Mouse (Mus musculus): Measurements from ENCODE around the gene Ptma. TPM values are rescaled to one million over a fixed set of nuclear protein-coding genes. Genes with fewer than 3 reads are reported as not detected.

The Ptma gene
- polyA plus RNA-seq, 1 experiment from 2014 or later: 3,239 TPM

- Histone ChIP-seq H3K27me3 (no peaks in the 10 kb centered on the region), H3K4me3 (no peak overlapping the region), H3K27ac (no peak overlapping the region), H3K9ac (no peak overlapping the region), H3K4me2 (no peak overlapping the region), H3K9me3 (replicated peaks) (no peaks in the 10 kb centered on the region), H3K4me1 (no peaks in the 10 kb centered on the region), H3K36me3 (ENCODE audit: poor library complexity, severe bottlenecking) (peaks cover 8% of the 10 kb centered on the region)
- 89% methylated on average over 2 of the region's 2 CpGs for WGBS
- ATAC-seq: no peak
These were observed 42.9 kb downstream of the Ptma start for GRCm38 (mm10) chr1:86569292-86569860.

GRCm38 (mm10) chr1:86571381-86571780 lies 44.9 kb downstream of the Ptma start:
- Histone ChIP-seq H3K4me2 (no peak overlapping the region), H3K27me3 (no peaks in the 10 kb centered on the region), H3K4me3 (no peak overlapping the region), H3K9ac (no peak overlapping the region), H3K36me3 (ENCODE audit: poor library complexity, severe bottlenecking) (peaks cover 8% of the 10 kb centered on the region; the same call in 1 of the 2 replicates), H3K9me3 (replicated peaks) (no peaks in the 10 kb centered on the region), H3K4me1 (no peaks in the 10 kb centered on the region), H3K27ac (no peak overlapping the region)
- WGBS: 95% methylated on average over 2 of the region's 2 CpGs
- no peak for ATAC-seq

GRCm38 (mm10) chr1:86571941-86572340 lies 45.4 kb downstream of the Ptma start:
- ATAC-seq: no peak
- peaks cover 8% of the 10 kb centered on the region; the same call in 1 of the 2 replicates for H3K36me3 ChIP-seq (ENCODE audit: poor library complexity, severe bottlenecking)
- H3K4me1 ChIP-seq: no peaks in the 10 kb centered on the region
- H3K9me3 ChIP-seq (replicated peaks): no peaks in the 10 kb centered on the region
- no peaks in the 10 kb centered on the region for H3K27me3 ChIP-seq
- no peak overlapping the region for H3K4me3 ChIP-seq
- no peak overlapping the region for H3K4me2 ChIP-seq
- no peak overlapping the region for H3K27ac ChIP-seq
- H3K9ac ChIP-seq: no peak overlapping the region
- 90% methylated on average over 4 of the region's 4 CpGs for WGBS

Other genes starting within 250 kb of the Ptma start
- 1.5 and 2.1 TPM in 2 replicates for gene B3gnt7, start 223.9 kb upstream of the Ptma start, polyA plus RNA-seq (2015; fragmentation: Nextera tagmentation; extraction: Ambion mirVana)
- 285 and 294 TPM in 2 replicates for gene Ncl, start 167.3 kb upstream of the Ptma start, polyA plus RNA-seq (2015; fragmentation: Nextera tagmentation; extraction: Ambion mirVana)
- gene Nmur1, start 100.5 kb upstream of the Ptma start, polyA plus RNA-seq (2015; fragmentation: Nextera tagmentation; extraction: Ambion mirVana): 0.14 TPM in 1 of 2 replicates, not detected in the other
- gene Tex44, start 100.4 kb upstream of the Ptma start, polyA plus RNA-seq (2015; fragmentation: Nextera tagmentation; extraction: Ambion mirVana): not detected in 2 replicates
- 78.5 and 84.4 TPM in 2 replicates for gene Pde6d, start 55.9 kb downstream of the Ptma start, polyA plus RNA-seq (2015; fragmentation: Nextera tagmentation; extraction: Ambion mirVana)
- 60.5 and 64.7 TPM in 2 replicates for gene Cops7b, start 56.2 kb downstream of the Ptma start, polyA plus RNA-seq (2015; fragmentation: Nextera tagmentation; extraction: Ambion mirVana)
- 2.6 and 2.7 TPM in 2 replicates for gene Nppc, start 143.8 kb downstream of the Ptma start, polyA plus RNA-seq (2015; fragmentation: Nextera tagmentation; extraction: Ambion mirVana)
- 35.8 and 39.2 TPM in 2 replicates for gene Dis3l2, start 177.1 kb downstream of the Ptma start, polyA plus RNA-seq (2015; fragmentation: Nextera tagmentation; extraction: Ambion mirVana)

Measured in forebrain, embryonic 13.5 days (tissue).